8 mouse cellular contexts compared by ENCODE assay signal in the genomic region with DNA sequence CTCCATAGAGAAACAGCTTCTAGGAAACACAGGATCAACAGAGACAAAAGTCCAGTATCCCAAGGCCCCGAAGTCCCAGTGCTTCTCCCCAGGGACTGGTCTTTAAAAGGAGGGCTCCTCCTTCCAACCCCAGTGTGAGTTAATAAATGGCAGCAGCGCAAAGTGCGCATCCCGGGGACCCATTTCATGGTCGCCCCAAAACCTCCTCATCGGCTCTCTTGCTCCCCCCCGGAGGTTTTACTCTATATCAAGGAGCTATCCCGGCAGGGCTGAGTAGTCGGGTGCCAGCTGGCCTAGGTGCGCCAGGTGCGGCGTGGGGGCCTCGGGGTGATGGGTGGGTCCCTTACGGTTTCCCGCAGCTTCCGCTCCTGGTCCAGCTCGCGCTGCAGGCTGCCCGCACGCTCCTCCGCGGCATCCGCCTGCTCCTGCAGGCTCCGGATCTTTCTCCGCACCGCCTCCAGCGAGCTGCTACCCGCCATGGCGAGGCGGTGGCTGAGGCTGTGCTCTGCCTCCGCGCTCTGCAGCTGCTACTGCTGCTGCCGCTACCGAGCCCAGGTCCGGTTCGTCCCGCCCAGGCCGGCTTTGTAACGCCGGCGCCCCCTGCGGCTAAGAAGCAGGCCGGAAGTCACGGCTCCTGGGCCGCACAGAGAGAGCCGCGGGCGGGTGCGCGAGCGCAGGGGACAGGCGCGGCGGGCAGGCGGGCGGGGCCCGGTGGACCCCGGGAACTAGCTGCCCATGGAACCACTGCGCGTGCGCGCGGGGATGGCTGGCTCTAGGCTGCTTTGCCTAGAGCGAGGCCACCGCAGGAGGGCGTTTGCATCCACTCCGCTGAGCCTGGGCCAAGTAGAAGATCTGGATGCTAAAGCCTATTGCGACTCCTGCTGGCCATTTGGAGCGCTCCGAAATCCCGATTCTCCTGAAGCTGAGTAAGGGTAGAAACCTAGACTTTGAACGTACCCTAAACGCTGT. TPM values are rescaled to one million over a fixed set of nuclear protein-coding genes. Genes with fewer than 3 reads are reported as not detected.
DNase-seq lines count a peak whose midpoint lies in the region; ATAC-seq and TF ChIP-seq lines count a peak whose summit lies in the region.

No protein-coding gene starts in this region.

- peak overlapping the region; percentile 62 for H3K4me3 ChIP-seq in C2C12 (ENCODE audit: insufficient read depth, poor library complexity, severe bottlenecking)
- H3K4me3 ChIP-seq in erythroblast, embryonic 14.5 days (replicated peaks): peak overlapping the region; percentile 78
- H3K4me3 ChIP-seq in heart, embryonic 12.5 days: peak overlapping the region; percentile 88
- H3K4me3 ChIP-seq in kidney, postnatal 0 days (replicated peaks; ENCODE audit: low read depth, low read length): peak overlapping the region; percentile 86
- peak overlapping the region; percentile 81 for H3K4me3 ChIP-seq in liver, embryonic 11.5 days (ENCODE audit: low read depth, low read length)
- H3K4me3 ChIP-seq in stomach, embryonic 14.5 days (ENCODE audit: low read depth, low read length): peak overlapping the region; percentile 72

- H3K27ac ChIP-seq in heart, embryonic 12.5 days (ENCODE audit: poor library complexity, severe bottlenecking): peak overlapping the region; percentile 92
- H3K27ac ChIP-seq in kidney, postnatal 0 days: peak overlapping the region; percentile 92
- peak overlapping the region; percentile 92 for H3K27ac ChIP-seq in liver, embryonic 11.5 days (ENCODE audit: low read depth, low read length)
- peak overlapping the region; percentile 88 for H3K27ac ChIP-seq in stomach, embryonic 14.5 days (ENCODE audit: low read length)

- peak overlapping the region; percentile 78 for H3ac ChIP-seq in C2C12 (ENCODE audit: control insufficient read depth, insufficient read length, low read depth)

- peak; percentile 99 for DNase-seq in brain, embryonic 14.5 days (ENCODE audit: low read depth)
- peak; percentile 99 for DNase-seq in kidney, postnatal 0 days (ENCODE audit: low spot score)
- peak; percentile 99 for DNase-seq in liver, embryonic 11.5 days (ENCODE audit: low spot score)
- peak; percentile 99 for DNase-seq in naive thymus-derived CD4-positive, alpha-beta T cell, adult 2 months (ENCODE audit: low read depth)

- peak overlapping the region; percentile 84 for H3K4me2 ChIP-seq in heart, embryonic 12.5 days
- H3K4me2 ChIP-seq in kidney, postnatal 0 days (ENCODE audit: low read length): peak overlapping the region; percentile 88
- peak overlapping the region; percentile 57 for H3K4me2 ChIP-seq in liver, embryonic 11.5 days
- H3K4me2 ChIP-seq in stomach, embryonic 14.5 days (replicated peaks; ENCODE audit: low read depth, low read length): peak overlapping the region; percentile 93

- H3K36me3 ChIP-seq in C2C12 (ENCODE audit: control insufficient read depth, insufficient read depth): peaks cover 79% of the 10 kb centered on the region
- peaks cover 33% of the 10 kb centered on the region for H3K36me3 ChIP-seq in erythroblast, embryonic 14.5 days (ENCODE audit: control insufficient read depth)
- peaks cover 41% of the 10 kb centered on the region for H3K36me3 ChIP-seq in heart, embryonic 12.5 days
- H3K36me3 ChIP-seq in kidney, postnatal 0 days (ENCODE audit: insufficient read depth, low read length): peaks cover 6% of the 10 kb centered on the region; the same call in 1 of the 2 replicates
- 0 out of 2 replicates have a peak, but pooled peaks cover 3% of the 10 kb centered on the region for H3K36me3 ChIP-seq in liver, embryonic 11.5 days (ENCODE audit: control insufficient read depth, insufficient read depth, low read length)
- H3K36me3 ChIP-seq in stomach, embryonic 14.5 days (ENCODE audit: control insufficient read depth, insufficient read depth, low read length): peaks cover 14% of the 10 kb centered on the region; the same call in 1 of the 2 replicates

- no peaks in the 10 kb centered on the region for H3K27me3 ChIP-seq in C2C12 (ENCODE audit: control insufficient read depth, insufficient read depth, insufficient read length)
- peaks cover 43% of the 10 kb centered on the region for H3K27me3 ChIP-seq in erythroblast, embryonic 14.5 days (ENCODE audit: control insufficient read depth)
- H3K27me3 ChIP-seq in heart, embryonic 12.5 days (replicated peaks): no peaks in the 10 kb centered on the region
- H3K27me3 ChIP-seq in kidney, postnatal 0 days (ENCODE audit: insufficient read depth, low read length): no peaks in the 10 kb centered on the region
- H3K27me3 ChIP-seq in liver, embryonic 11.5 days (replicated peaks; ENCODE audit: control insufficient read depth, insufficient read depth, low read length): peaks cover 23% of the 10 kb centered on the region
- no peaks in the 10 kb centered on the region for H3K27me3 ChIP-seq in stomach, embryonic 14.5 days (ENCODE audit: control insufficient read depth, insufficient read depth, low read length)

- peaks cover 9% of the 10 kb centered on the region; the same call in 1 of the 2 replicates for H3K9me3 ChIP-seq in erythroblast, embryonic 14.5 days (ENCODE audit: control insufficient read depth, low read length)
- no peaks in the 10 kb centered on the region for H3K9me3 ChIP-seq in heart, embryonic 12.5 days (replicated peaks)
- H3K9me3 ChIP-seq in kidney, postnatal 0 days (replicated peaks; ENCODE audit: low read length): no peaks in the 10 kb centered on the region
- no peaks in the 10 kb centered on the region for H3K9me3 ChIP-seq in liver, embryonic 11.5 days (ENCODE audit: control insufficient read depth, low read length)
- no peaks in the 10 kb centered on the region for H3K9me3 ChIP-seq in stomach, embryonic 14.5 days (ENCODE audit: control insufficient read depth, low read depth, low read length)

- peak; percentile 92 for ATAC-seq in heart, embryonic 12.5 days (ENCODE audit: insufficient number of reproducible peaks, low FRiP score)
- peak; percentile 95 for ATAC-seq in kidney, postnatal 0 days (replicated peaks; ENCODE audit: low FRiP score, low read depth)
- peak; percentile 94 for ATAC-seq in liver, embryonic 11.5 days (replicated peaks; ENCODE audit: low FRiP score)
- peak; percentile 94 for ATAC-seq in stomach, embryonic 14.5 days (ENCODE audit: insufficient number of reproducible peaks, insufficient read depth, low FRiP score, low read depth)

- TF ChIP-seq POLR2A in brain, embryonic 14.5 days (IDR thresholded peaks at IDR 0.05; ENCODE audit: borderline replicate concordance, extremely low read depth, insufficient read depth, insufficient read length, poor library complexity, severe bottlenecking): peak; percentile 68

- H3K79me2 ChIP-seq in C2C12 (ENCODE audit: control insufficient read depth, insufficient read depth): peaks cover 100% of the 10 kb centered on the region

- H3K79me3 ChIP-seq in C2C12 (ENCODE audit: low read depth): peaks cover 91% of the 10 kb centered on the region

- peak; percentile 87 for TF ChIP-seq CTCF in C2C12 (IDR thresholded peaks at IDR 0.05; ENCODE audit: control insufficient read depth, insufficient read depth, insufficient read length)
- TF ChIP-seq CTCF in brain, embryonic 14.5 days (IDR thresholded peaks at IDR 0.05; ENCODE audit: borderline replicate concordance, extremely low read depth, insufficient read depth, insufficient read length): peak; percentile 94
- peak; percentile 97 for TF ChIP-seq CTCF in kidney, postnatal 0 days (IDR thresholded peaks at IDR 0.05; ENCODE audit: low read depth)

- H3K4me1 ChIP-seq in erythroblast, embryonic 14.5 days (ENCODE audit: control insufficient read depth): peaks cover 56% of the 10 kb centered on the region
- H3K4me1 ChIP-seq in heart, embryonic 12.5 days (replicated peaks): peaks cover 52% of the 10 kb centered on the region
- H3K4me1 ChIP-seq in kidney, postnatal 0 days (replicated peaks; ENCODE audit: insufficient read depth, low read length): peaks cover 50% of the 10 kb centered on the region
- peaks cover 61% of the 10 kb centered on the region for H3K4me1 ChIP-seq in liver, embryonic 11.5 days (replicated peaks; ENCODE audit: control insufficient read depth, insufficient read depth, low read length)
- peaks cover 55% of the 10 kb centered on the region for H3K4me1 ChIP-seq in stomach, embryonic 14.5 days (ENCODE audit: control insufficient read depth, insufficient read depth, low read length)

- H3K9ac ChIP-seq in heart, embryonic 12.5 days: peak overlapping the region; percentile 96
- peak overlapping the region; percentile 90 for H3K9ac ChIP-seq in kidney, postnatal 0 days (ENCODE audit: low read depth, low read length)
- peak overlapping the region; percentile 90 for H3K9ac ChIP-seq in liver, embryonic 11.5 days (ENCODE audit: low read depth, low read length)
- peak overlapping the region; percentile 79 for H3K9ac ChIP-seq in stomach, embryonic 14.5 days (replicated peaks; ENCODE audit: low read depth, low read length)

- WGBS in heart, embryonic 12.5 days: 1% methylated on average over 73 of the region's 73 CpGs
- under 1% methylated on average over 73 of the region's 73 CpGs for WGBS in kidney, postnatal 0 days
- under 1% methylated on average over 69 of the region's 73 CpGs for WGBS in liver, embryonic 11.5 days
- WGBS in stomach, embryonic 14.5 days: under 1% methylated on average over 73 of the region's 73 CpGs

TF ChIP-seq in C2C12, 6 proteins besides CTCF, POLR2A, EP300 and RAD21:
- TF ChIP-seq MYOD1 (IDR thresholded peaks at IDR 0.05; ENCODE audit: control insufficient read depth, insufficient read length, low read depth) (no peak), FOSL1 (IDR thresholded peaks at IDR 0.05; ENCODE audit: insufficient read depth, low read length, poor library complexity, severe bottlenecking) (no peak), MYOG (IDR thresholded peaks at IDR 0.05; ENCODE audit: control insufficient read depth, extremely low read depth, insufficient read length) (no peak), CEBPB (IDR thresholded peaks at IDR 0.05; ENCODE audit: low read depth) (no peak), USF1 (IDR thresholded peaks at IDR 0.05; ENCODE audit: low read depth) (no peak)

RNA-seq across cellular contexts. Expression of gene Tpm1, which starts 5.7 kb away (rescaled TPM):
- polyA plus RNA-seq in C2C12 (2012; fragmentation: generic; extraction: Trizol): 1,080 TPM
- 110 and 133 TPM in 2 replicates for polyA plus RNA-seq in brain, embryonic 14.5 days (2012; rRNA removed)
- polyA plus RNA-seq in erythroblast, embryonic 14.5 days (2012): 12.8 and 14.1 TPM in 2 replicates
- polyA plus RNA-seq in heart, embryonic 12.5 days (2016; fragmentation: Nextera tagmentation; extraction: Ambion mirVana): 4,565 and 4,650 TPM in 2 replicates
- polyA plus RNA-seq in kidney, postnatal 0 days (2015; fragmentation: Nextera tagmentation; extraction: Ambion mirVana): 577 and 637 TPM in 2 replicates
- 378 and 420 TPM in 2 replicates for polyA plus RNA-seq in liver, embryonic 11.5 days (2014; fragmentation: Nextera tagmentation; extraction: Ambion mirVana)
- 1,242 and 1,294 TPM in 2 replicates for polyA plus RNA-seq in stomach, embryonic 14.5 days (2014; fragmentation: Nextera tagmentation; extraction: Ambion mirVana)

Comparison
In these comparisons a context has a peak if more than half of its experiments do, and no peak if none do; other contexts are left out.
1. Peak in every context shown above with its lines: DNase-seq, ATAC-seq, H3K4me3 ChIP-seq and H3K27ac ChIP-seq.